Mouse (Mus musculus) brain, embryonic 14.5 days (tissue): Measurements from ENCODE around the gene Myh14.

Experiments used
- CTCF ChIP-seq: fragments of 200-500 bp; IDR thresholded peaks from 2 replicates; pipeline ENCODE4 v1.5.1; 2012; ENCODE audit warnings: inconsistent platforms, mild to moderate bottlenecking, moderate library complexity, borderline replicate concordance; ENCODE audit not compliant: insufficient read depth, insufficient read length; ENCODE audit errors: extremely low read depth
- POLR2A ChIP-seq: fragments of 200-500 bp; IDR thresholded peaks from 2 replicates; pipeline ENCODE4 v1.6.1; 2012; ENCODE audit warnings: mild to moderate bottlenecking, inconsistent platforms, borderline replicate concordance; ENCODE audit not compliant: poor library complexity, insufficient read depth, insufficient read length, severe bottlenecking; ENCODE audit errors: extremely low read depth

DNA sequence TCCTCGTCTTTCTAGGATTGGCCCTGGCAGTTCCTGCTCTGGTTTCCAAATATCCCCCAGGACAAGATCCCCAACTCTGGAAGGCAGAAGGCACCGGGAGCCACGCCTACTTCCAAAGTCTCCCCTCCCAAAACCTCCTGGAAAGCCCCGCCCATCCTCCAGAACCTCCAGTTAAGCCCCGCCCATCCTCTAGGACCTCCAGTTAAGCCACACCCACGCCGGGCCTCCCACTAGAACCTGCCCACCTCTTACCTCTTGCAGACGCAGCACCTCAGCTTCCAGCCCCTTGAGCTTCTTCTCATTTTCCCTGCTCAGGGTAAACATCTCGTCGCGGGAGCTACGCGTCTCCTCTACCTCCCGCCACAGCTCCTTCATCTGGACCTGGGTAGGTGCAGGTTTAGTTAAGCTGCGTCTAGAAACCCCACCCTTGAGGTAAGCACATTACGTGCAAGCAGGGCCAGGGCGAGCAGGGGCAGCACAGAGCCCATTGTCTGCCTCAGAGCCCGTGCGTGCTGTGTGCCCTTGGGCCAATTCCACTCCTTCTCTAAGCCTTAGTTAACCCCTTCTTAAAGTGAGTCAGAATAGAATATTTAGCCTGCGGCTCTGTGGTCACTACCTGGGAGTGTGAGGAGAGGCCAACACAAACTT lies 56.5 kb downstream of the Myh14 start:
- TF ChIP-seq CTCF = no peak
- no peak for TF ChIP-seq POLR2A
